Mouse (Mus musculus): Measurements from ENCODE around the gene Grin3b. TPM values are rescaled to one million over a fixed set of nuclear protein-coding genes. Genes with fewer than 3 reads are reported as not detected.

Grin3b gene
- total and polyA plus RNA-seq, 3 experiments: 0.07 to 0.60 (median 0.44) TPM

GRCm38 (mm10) chr10:79934794-79935569 lies 35.5 kb upstream of the Grin3b start:
- Histone ChIP-seq H3K4me3 (ENCODE audit: low read depth, low read length) (no peak overlapping the region), H3K9me3 (replicated peaks) (no peaks in the 10 kb centered on the region), H3K27me3 (ENCODE audit: insufficient read depth, low read length) (no peaks in the 10 kb centered on the region), H3K36me3 (replicated peaks) (peaks cover 100% of the 10 kb centered on the region), H3K4me1 (ENCODE audit: insufficient read depth, low read depth, low read length) (peaks cover 96% of the 10 kb centered on the region)
- ATAC-seq (ENCODE audit: extremely low read depth, insufficient number of reproducible peaks, low FRiP score, poor library complexity, severe bottlenecking): no peak; the same call in 1 of the 2 replicates
- DNase-seq (ENCODE audit: low spot score): no peak
- TF ChIP-seq POLR2AphosphoS5 (IDR thresholded peaks at IDR 0.05; ENCODE audit: insufficient replicate concordance, low read depth, low read length) (no peak), GATA2 (IDR thresholded peaks at IDR 0.05; ENCODE audit: borderline replicate concordance, low read depth, low read length) (no peak), GATA1 (IDR thresholded peaks at IDR 0.05; ENCODE audit: borderline replicate concordance, low read length) (no peak), CTCF (IDR thresholded peaks at IDR 0.05; ENCODE audit: low read depth, low read length) (no peak), TAL1 (conservative IDR thresholded peaks at IDR 0.05; ENCODE audit: low read depth, low read length) (no peak)

DNA sequence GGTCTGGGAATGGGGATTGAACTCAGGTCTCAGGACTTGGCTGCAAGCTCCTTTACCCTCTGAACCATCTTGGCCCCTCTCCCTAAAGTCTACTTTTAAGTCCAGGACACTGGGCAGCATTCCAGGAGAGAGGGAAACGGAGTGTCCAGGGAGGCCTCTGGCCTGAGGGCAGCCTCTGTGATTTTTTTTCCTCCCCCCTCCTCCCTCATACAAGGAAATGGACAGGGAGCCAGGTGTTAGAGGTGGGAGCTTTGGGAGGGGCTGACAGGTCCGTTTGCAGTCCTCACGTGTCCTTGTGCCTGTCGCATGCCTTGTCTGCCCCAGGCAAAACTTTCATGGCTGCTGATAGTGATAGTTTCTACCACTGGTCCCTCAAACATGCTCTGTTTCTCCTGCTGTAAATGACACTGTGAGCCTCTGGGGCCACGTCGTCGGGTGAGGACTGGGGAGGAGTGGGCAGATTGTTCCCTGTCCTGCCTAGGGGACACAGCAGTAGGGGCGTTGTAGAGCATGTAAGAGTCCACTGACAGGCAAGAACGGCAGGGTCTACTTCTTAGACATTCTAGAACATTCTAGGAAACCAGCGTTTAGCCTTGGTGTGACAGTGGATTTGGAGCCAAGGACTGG lies 34.1 kb upstream of the Grin3b start:
- TF ChIP-seq POLR2AphosphoS5 (IDR thresholded peaks at IDR 0.05; ENCODE audit: insufficient replicate concordance, low read depth, low read length) (no peak), GATA1 (IDR thresholded peaks at IDR 0.05; ENCODE audit: borderline replicate concordance, low read length) (no peak), GATA2 (IDR thresholded peaks at IDR 0.05; ENCODE audit: borderline replicate concordance, low read depth, low read length) (no peak), CTCF (IDR thresholded peaks at IDR 0.05; ENCODE audit: low read depth, low read length) (no peak), TAL1 (conservative IDR thresholded peaks at IDR 0.05; ENCODE audit: low read depth, low read length) (no peak)
- ATAC-seq (ENCODE audit: extremely low read depth, insufficient number of reproducible peaks, low FRiP score, poor library complexity, severe bottlenecking) (no peak), DNase-seq (ENCODE audit: low spot score) (no peak)
- H3K27me3 ChIP-seq (ENCODE audit: insufficient read depth, low read length): no peaks in the 10 kb centered on the region
- H3K9me3 ChIP-seq (replicated peaks): no peaks in the 10 kb centered on the region
- H3K36me3 ChIP-seq (replicated peaks): peaks cover 100% of the 10 kb centered on the region
- H3K4me3 ChIP-seq (ENCODE audit: low read depth, low read length): no peak overlapping the region
- H3K4me1 ChIP-seq (ENCODE audit: insufficient read depth, low read depth, low read length): peaks cover 96% of the 10 kb centered on the region

GRCm38 (mm10) chr10:79936911-79937441 lies 33.5 kb upstream of the Grin3b start:
- DNase-seq (ENCODE audit: low spot score): peak; percentile 59
- no peak for ATAC-seq (ENCODE audit: extremely low read depth, insufficient number of reproducible peaks, low FRiP score, poor library complexity, severe bottlenecking)
- TF ChIP-seq CTCF (IDR thresholded peaks at IDR 0.05; ENCODE audit: low read depth, low read length) (no peak), GATA2 (IDR thresholded peaks at IDR 0.05; ENCODE audit: borderline replicate concordance, low read depth, low read length) (no peak), POLR2AphosphoS5 (IDR thresholded peaks at IDR 0.05; ENCODE audit: insufficient replicate concordance, low read depth, low read length) (no peak), GATA1 (IDR thresholded peaks at IDR 0.05; ENCODE audit: borderline replicate concordance, low read length) (no peak), TAL1 (conservative IDR thresholded peaks at IDR 0.05; ENCODE audit: low read depth, low read length) (no peak)
- H3K4me3 ChIP-seq (ENCODE audit: low read depth, low read length): peak overlapping the region; percentile 31; the same call in 1 of the 2 replicates
- H3K36me3 ChIP-seq (replicated peaks): peaks cover 100% of the 10 kb centered on the region
- no peaks in the 10 kb centered on the region for H3K27me3 ChIP-seq (ENCODE audit: insufficient read depth, low read length)
- H3K9me3 ChIP-seq (replicated peaks): no peaks in the 10 kb centered on the region
- peaks cover 96% of the 10 kb centered on the region for H3K4me1 ChIP-seq (ENCODE audit: insufficient read depth, low read depth, low read length)

DNA sequence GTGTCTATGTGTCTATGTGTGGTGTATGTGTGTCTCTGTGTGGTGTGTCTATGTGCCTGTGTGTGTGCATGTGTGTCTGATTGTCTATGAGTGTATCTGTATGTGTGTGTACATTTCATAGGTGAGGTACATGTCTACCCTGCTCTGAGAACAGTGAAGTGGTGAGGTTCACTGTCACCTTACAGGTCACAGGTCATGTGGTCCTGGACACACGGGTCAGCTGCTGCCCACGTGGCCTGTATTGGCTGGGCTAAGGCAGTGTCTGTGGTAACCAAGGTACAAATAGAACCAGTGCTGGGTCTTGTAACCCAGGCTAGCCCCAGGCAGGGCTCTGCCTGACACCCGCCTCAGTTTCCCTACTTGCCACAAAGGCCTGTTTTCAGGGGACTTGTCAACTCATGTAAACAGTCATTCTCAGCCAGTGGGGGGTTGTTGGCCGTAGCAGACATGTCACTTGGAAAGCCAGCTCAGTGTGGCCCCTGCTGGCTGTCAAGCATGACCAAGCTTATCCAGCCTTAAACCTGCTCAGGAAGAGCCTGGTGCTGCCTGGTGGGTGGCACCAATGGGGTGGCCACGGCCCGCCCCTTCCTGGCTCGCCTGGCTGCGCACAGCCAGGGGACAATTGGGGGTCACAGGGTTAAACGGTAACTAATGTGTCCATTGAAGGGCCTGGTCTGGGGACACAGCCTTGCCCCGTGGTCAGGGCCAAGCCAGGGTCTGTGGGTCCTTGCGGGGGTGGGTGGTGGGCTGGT lies 32.6 kb upstream of the Grin3b start:
- no peak for DNase-seq (ENCODE audit: low spot score)
- ATAC-seq (ENCODE audit: extremely low read depth, insufficient number of reproducible peaks, low FRiP score, poor library complexity, severe bottlenecking): no peak
- H3K36me3 ChIP-seq (replicated peaks): peaks cover 100% of the 10 kb centered on the region
- no peaks in the 10 kb centered on the region for H3K9me3 ChIP-seq (replicated peaks)
- H3K4me1 ChIP-seq (ENCODE audit: insufficient read depth, low read depth, low read length): peaks cover 97% of the 10 kb centered on the region
- H3K4me3 ChIP-seq (ENCODE audit: low read depth, low read length): no peak overlapping the region
- H3K27me3 ChIP-seq (ENCODE audit: insufficient read depth, low read length): no peaks in the 10 kb centered on the region
- TF ChIP-seq GATA1 (IDR thresholded peaks at IDR 0.05; ENCODE audit: borderline replicate concordance, low read length): no peak
- TF ChIP-seq TAL1 (conservative IDR thresholded peaks at IDR 0.05; ENCODE audit: low read depth, low read length): no peak
- TF ChIP-seq CTCF (IDR thresholded peaks at IDR 0.05; ENCODE audit: low read depth, low read length): no peak
- TF ChIP-seq POLR2AphosphoS5 (IDR thresholded peaks at IDR 0.05; ENCODE audit: insufficient replicate concordance, low read depth, low read length): no peak
- TF ChIP-seq GATA2 (IDR thresholded peaks at IDR 0.05; ENCODE audit: borderline replicate concordance, low read depth, low read length): no peak

GRCm38 (mm10) chr10:79940749-79941148 lies 29.8 kb upstream of the Grin3b start:
- no peaks in the 10 kb centered on the region for H3K27me3 ChIP-seq (ENCODE audit: insufficient read depth, low read length)
- H3K4me1 ChIP-seq (ENCODE audit: insufficient read depth, low read depth, low read length): peaks cover 97% of the 10 kb centered on the region
- no peak for TF ChIP-seq GATA2 (IDR thresholded peaks at IDR 0.05; ENCODE audit: borderline replicate concordance, low read depth, low read length)
- no peak for TF ChIP-seq GATA1 (IDR thresholded peaks at IDR 0.05; ENCODE audit: borderline replicate concordance, low read length)
- TF ChIP-seq TAL1 (conservative IDR thresholded peaks at IDR 0.05; ENCODE audit: low read depth, low read length): no peak
- no peak for TF ChIP-seq CTCF (IDR thresholded peaks at IDR 0.05; ENCODE audit: low read depth, low read length)
- no peak for TF ChIP-seq POLR2AphosphoS5 (IDR thresholded peaks at IDR 0.05; ENCODE audit: insufficient replicate concordance, low read depth, low read length)
- H3K9me3 ChIP-seq (replicated peaks): no peaks in the 10 kb centered on the region
- peak; percentile 51 for DNase-seq (ENCODE audit: low spot score)
- ATAC-seq (ENCODE audit: extremely low read depth, insufficient number of reproducible peaks, low FRiP score, poor library complexity, severe bottlenecking): peak; percentile 48
- peaks cover 100% of the 10 kb centered on the region for H3K36me3 ChIP-seq (replicated peaks)
- peak overlapping the region; percentile 23; the same call in 1 of the 2 replicates for H3K4me3 ChIP-seq (ENCODE audit: low read depth, low read length)
